Mouse (Mus musculus) CH12.LX (cell line): ENCODE data around the gene Trove2. TPM values are rescaled to one million over a fixed set of nuclear protein-coding genes. Genes with fewer than 3 reads are reported as not detected.
A peak's percentile ranks its signal among the peaks of the same experiment; 100 is the strongest.

Experiments
- DNase-seq: peaks from one replicate; pipeline ENCODE4 v3.0.0-alpha.2; 2013; ENCODE audit errors: extremely low read depth
- H3K27ac ChIP-seq: 2 replicates; pipeline ENCODE4 v1.5.1; 2012; ENCODE audit warnings: low read depth, mild to moderate bottlenecking, control low read depth, moderate library complexity; ENCODE audit not compliant: insufficient read depth
- H3K27me3 ChIP-seq: replicated peaks from 2 replicates; pipeline ENCODE3; 2012; ENCODE audit warnings: inconsistent platforms
- H3K36me3 ChIP-seq, 2 experiments: replicated peaks in 1 of 2; 2 replicates each; pipeline versions ENCODE3 to v1.6.1; 2012; ENCODE audit warnings: inconsistent platforms in 1 of 2, low read length in 1 of 2, mild to moderate bottlenecking in 1 of 2, mixed read lengths in 1 of 2, moderate library complexity in 1 of 2; ENCODE audit not compliant: control insufficient read depth in 1 of 2, insufficient read depth in 1 of 2
- H3K4me1 ChIP-seq, 2 experiments: 2 replicates each; pipeline ENCODE4 v1.6.1; 2012; ENCODE audit warnings: inconsistent platforms in 1 of 2, moderate library complexity in 1 of 2; ENCODE audit not compliant: insufficient read depth in 2 of 2, control insufficient read depth in 1 of 2
- H3K4me2 ChIP-seq: 2 replicates; pipeline ENCODE4 v1.6.1; 2012; ENCODE audit warnings: low read depth, mild to moderate bottlenecking, control low read depth; ENCODE audit not compliant: poor library complexity, insufficient read depth, severe bottlenecking
- H3K4me3 ChIP-seq, 3 experiments: fragments of 150-350 bp in 1 of 3; sonication (generic) in 1 of 3; replicated peaks in 1 of 3; 2 replicates each; pipeline versions ENCODE3 to v1.5.1; 2011 to 2012; ENCODE audit warnings: low read depth in 2 of 3, low read length in 2 of 3, mild to moderate bottlenecking in 2 of 3, moderate library complexity in 2 of 3, control low read depth in 1 of 3, improper control_type of control experiment in 1 of 3, inconsistent platforms in 1 of 3, mixed read lengths in 1 of 3; ENCODE audit not compliant: poor library complexity in 1 of 3
- H3K79me2 ChIP-seq: replicated peaks from 2 replicates; pipeline ENCODE4 v1.6.1; 2012; ENCODE audit warnings: mild to moderate bottlenecking, moderate library complexity; ENCODE audit not compliant: control insufficient read depth, poor library complexity, insufficient read depth, severe bottlenecking; ENCODE audit errors: extremely low read depth
- H3K9ac ChIP-seq: 2 replicates; pipeline ENCODE4 v1.6.1; 2012; ENCODE audit warnings: low read depth, mild to moderate bottlenecking, control low read depth, moderate library complexity; ENCODE audit not compliant: insufficient read depth
- H3K9me3 ChIP-seq: replicated peaks from 2 replicates; pipeline ENCODE3; 2012; ENCODE audit warnings: low read length, inconsistent platforms, mixed read lengths
- BHLHE40 ChIP-seq: IDR thresholded peaks from 2 replicates; pipeline ENCODE4 v1.6.1; 2011; ENCODE audit warnings: mild to moderate bottlenecking, low read depth, low read length, improper control_type of control experiment
- CTCF ChIP-seq, 2 experiments: IDR thresholded peaks in 1 of 2; conservative IDR thresholded peaks in 1 of 2; 2 replicates each; pipeline ENCODE4 v1.5.1; 2011 to 2012; ENCODE audit warnings: low read depth in 2 of 2, low read length in 2 of 2, improper control_type of control experiment in 1 of 2, inconsistent platforms in 1 of 2, mild to moderate bottlenecking in 1 of 2, moderate library complexity in 1 of 2
- E2F4 ChIP-seq: IDR thresholded peaks from 2 replicates; pipeline ENCODE4 v1.6.1; 2011; ENCODE audit warnings: low read depth, low read length, improper control_type of control experiment; ENCODE audit not compliant: insufficient replicate concordance
- ELF1 ChIP-seq: IDR thresholded peaks from 2 replicates; pipeline ENCODE4 v1.6.1; 2014; ENCODE audit warnings: low read depth, mild to moderate bottlenecking, inconsistent platforms, low read length, improper control_type of control experiment
- EP300 ChIP-seq: IDR thresholded peaks from 2 replicates; pipeline ENCODE4 v1.6.1; 2011; ENCODE audit warnings: low read length, improper control_type of control experiment
- JUND ChIP-seq: conservative IDR thresholded peaks from 2 replicates; pipeline ENCODE4 v1.6.1; 2011; ENCODE audit warnings: low read depth, low read length, improper control_type of control experiment
- MAX ChIP-seq: IDR thresholded peaks from 2 replicates; pipeline ENCODE4 v1.6.1; 2011; ENCODE audit warnings: low read length, improper control_type of control experiment
- MEF2A ChIP-seq: IDR thresholded peaks from 2 replicates; pipeline ENCODE4 v1.6.1; 2014; ENCODE audit warnings: low read depth, mild to moderate bottlenecking, inconsistent platforms, low read length, improper control_type of control experiment, borderline replicate concordance
- NELFE ChIP-seq: IDR thresholded peaks from 2 replicates; pipeline ENCODE4 v1.6.1; 2011; ENCODE audit warnings: low read depth, low read length, improper control_type of control experiment
- NRF1 ChIP-seq: IDR thresholded peaks from 2 replicates; pipeline ENCODE4 v1.6.1; 2014; ENCODE audit warnings: low read depth, mild to moderate bottlenecking, inconsistent platforms, low read length, improper control_type of control experiment, moderate library complexity
- PAX5 ChIP-seq: IDR thresholded peaks from 2 replicates; pipeline ENCODE4 v1.6.1; 2012; ENCODE audit warnings: low read length, inconsistent platforms, mixed read lengths
- RAD21 ChIP-seq: IDR thresholded peaks from 2 replicates; pipeline ENCODE4 v1.6.1; 2011; ENCODE audit warnings: low read depth, mild to moderate bottlenecking, low read length, improper control_type of control experiment, moderate library complexity
- RCOR1 ChIP-seq: conservative IDR thresholded peaks from 2 replicates; pipeline ENCODE4 v1.6.1; 2012; ENCODE audit warnings: low read depth, mild to moderate bottlenecking, inconsistent platforms, low read length, improper control_type of control experiment
- SMC3 ChIP-seq: IDR thresholded peaks from 2 replicates; pipeline ENCODE4 v1.6.1; 2011; ENCODE audit warnings: low read depth, low read length, improper control_type of control experiment
- USF1 ChIP-seq: IDR thresholded peaks from 2 replicates; pipeline ENCODE4 v1.6.1; 2014; ENCODE audit warnings: low read depth, mild to moderate bottlenecking, inconsistent platforms, low read length, improper control_type of control experiment
- USF2 ChIP-seq: conservative IDR thresholded peaks from 2 replicates; pipeline ENCODE4 v1.6.1; 2011; ENCODE audit warnings: low read depth, low read length, improper control_type of control experiment
- ZKSCAN1 ChIP-seq: IDR thresholded peaks from 2 replicates; pipeline ENCODE4 v1.6.1; 2012; ENCODE audit warnings: low read depth, inconsistent platforms, low read length, improper control_type of control experiment, borderline replicate concordance
- ZNF384 ChIP-seq: IDR thresholded peaks from 2 replicates; pipeline ENCODE4 v1.6.1; 2012; ENCODE audit warnings: low read depth, low read length, improper control_type of control experiment, inconsistent platforms
- dilution Hi-C: fragments of 300-500 bp; cut with MboI; formaldehyde crosslinking; loops from 2 replicates; pipeline ENCODE4 v1.14.3; 2020; ENCODE audit warnings: low sequenced_read_pairs; ENCODE audit not compliant: extremely low pct_unique_long_range_greater_than_20kb, extremely low pct_ligation_motif_present
- in situ Hi-C: fragments of 300-500 bp; cut with MboI; formaldehyde crosslinking; loops from 3 replicates; pipeline ENCODE4 v1.14.3; 2019; ENCODE audit warnings: low sequenced_read_pairs, low pct_ligation_motif_present, low pct_unique_long_range_greater_than_20kb, mixed read lengths
- polyA plus RNA-seq: library from polyadenylated mRNA; unstranded; fragments of >175 nt; gene quantifications from 2 replicates; pipeline ENCODE4 v1.2.1, GENCODE M21; 2012; ENCODE audit warnings: low read depth; ENCODE audit not compliant: insufficient read length
- total RNA-seq, 2 experiments: library from RNA; depleted of rRNA; stranded (reverse); fragments of 300-350 nt in 1 of 2; fragments of >200 nt in 1 of 2; gene quantifications; 2 replicates each; pipeline ENCODE4 v1.2.3; 2012 to 2014

Gene Trove2
- total and polyA plus RNA-seq, 3 experiments, result 3.8 to 7.5 (median 6.6) TPM

- TF ChIP-seq USF1 (peak; percentile 84), EP300 (no peak), SMC3 (no peak), ZKSCAN1 (no peak), MEF2A (peak; percentile 23; the same call in 1 of the 2 replicates), ELF1 (peak; percentile 84), CTCF (conservative IDR thresholded peaks at IDR 0.05 in 1 of 2, IDR thresholded peaks at IDR 0.05 in 1 of 2; ENCODE audit: low read depth in 2 of 2, low read length in 2 of 2) (no peak), PAX5 (no peak), BHLHE40 (peak; percentile 75), RAD21 (no peak)
Measured at GRCm38 (mm10) chr1:143739361-143740350, 37.2 kb downstream of the Trove2 start (continued).

GRCm38 (mm10) chr1:143738811-143739210 is 38.1 kb downstream of the Trove2 start:
- Histone ChIP-seq H3K9me3 (no peaks in the 10 kb centered on the region), H3K36me3 (peaks cover 7 to 19% of the 10 kb centered on the region in 2 experiments), H3K9ac (peak overlapping the region; percentile 49), H3K27me3 (no peaks in the 10 kb centered on the region), H3K27ac (no peak overlapping the region), H3K4me1 (peaks cover 0 to 7% of the 10 kb centered on the region in 2 experiments; a peak in 2 of 4 replicates), H3K79me2 (no peaks in the 10 kb centered on the region), H3K4me3 (peak overlapping the region; percentile 64 to 78 (median 72)), H3K4me2 (peak overlapping the region; percentile 85)
- peak; percentile 6 for DNase-seq
- dilution Hi-C loops (no loop called here), in situ Hi-C loops (no loop called here)
- TF ChIP-seq E2F4 (no peak), NRF1 (no peak), ZNF384 (peak; percentile 39; the same call in 1 of the 2 replicates)

GRCm38 (mm10) chr1:143733914-143734410 is 42.9 kb downstream of the Trove2 start:
- dilution Hi-C loops, result no loop called here
- H3K4me1 ChIP-seq, result no peaks in the 10 kb centered on the region
- no peaks in the 10 kb centered on the region for H3K27me3 ChIP-seq

More at GRCm38 (mm10) chr1:143733914-143734410, 42.9 kb downstream of the Trove2 start:
- H3K4me3 ChIP-seq, result no peak overlapping the region
- no peaks in the 10 kb centered on the region for H3K79me2 ChIP-seq
- in situ Hi-C loops, result no loop called here
- no peak overlapping the region for H3K4me2 ChIP-seq
- DNase-seq, result no peak
- H3K36me3 ChIP-seq, result no peaks in the 10 kb centered on the region
- no peak overlapping the region for H3K27ac ChIP-seq
- no peak for TF ChIP-seq MAX
- no peak for TF ChIP-seq E2F4
- TF ChIP-seq USF2, result no peak
- no peak for TF ChIP-seq NELFE
- no peak for TF ChIP-seq ZKSCAN1
- TF ChIP-seq RCOR1, result no peak
- no peak for TF ChIP-seq MEF2A
- no peak for TF ChIP-seq JUND
- no peaks in the 10 kb centered on the region for H3K9me3 ChIP-seq
- no peak overlapping the region for H3K9ac ChIP-seq
